Mouse (Mus musculus): Measurements from ENCODE around the gene Kif3c.
A peak's percentile ranks its signal among the peaks of the same experiment; 100 is the strongest.
"Not testable (repeated sequence)": the region's sequence is repeated elsewhere in the genome, so short reads cannot be mapped to it uniquely, and the experiment has no call there.

Kif3c gene

DNA sequence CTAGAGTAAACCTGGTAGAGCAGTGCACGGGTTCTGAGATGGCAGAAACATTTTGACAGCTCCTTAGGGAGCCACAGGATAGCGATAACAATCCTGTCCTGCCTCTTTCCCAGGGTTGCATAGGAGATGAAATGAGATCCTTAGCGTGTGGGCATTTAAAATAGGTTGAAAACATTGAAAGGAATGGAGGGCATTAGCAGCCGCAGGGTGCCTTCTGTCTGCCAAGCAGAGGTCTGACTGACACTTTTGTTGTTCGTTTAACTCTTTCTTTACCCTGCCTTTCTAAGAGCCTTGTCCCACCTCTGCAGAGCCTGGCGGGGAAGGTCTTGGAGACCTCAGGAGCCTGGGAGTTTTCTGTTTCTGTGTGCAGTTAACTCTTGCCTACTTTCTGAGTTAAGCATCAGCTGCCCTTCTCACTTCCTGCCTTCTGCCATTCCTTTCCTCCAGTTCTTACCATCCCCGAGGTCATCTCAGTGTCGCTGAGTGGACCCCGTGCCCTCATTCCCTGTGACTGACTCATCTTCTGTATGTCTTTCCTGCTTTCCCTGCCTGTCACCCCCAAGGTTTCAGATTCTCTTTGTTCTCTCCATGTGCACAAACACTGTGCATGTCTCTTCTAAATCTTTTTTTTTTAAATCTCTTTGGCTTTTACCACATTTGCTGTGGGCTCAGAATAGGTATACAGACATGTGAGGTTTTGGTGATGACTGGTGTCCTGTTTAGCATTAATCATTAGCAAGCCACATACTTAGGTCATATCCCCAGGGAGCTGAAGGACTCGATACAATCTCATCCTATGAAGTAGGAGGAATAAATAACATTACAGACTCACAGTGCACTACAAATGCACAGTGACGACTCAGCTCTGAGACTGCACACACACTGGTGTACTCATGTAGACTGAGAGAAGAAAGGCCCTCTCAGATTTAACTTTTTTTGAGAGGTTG, 6.3 kb downstream of the Kif3c start:
- no peak for DNase-seq

DNA sequence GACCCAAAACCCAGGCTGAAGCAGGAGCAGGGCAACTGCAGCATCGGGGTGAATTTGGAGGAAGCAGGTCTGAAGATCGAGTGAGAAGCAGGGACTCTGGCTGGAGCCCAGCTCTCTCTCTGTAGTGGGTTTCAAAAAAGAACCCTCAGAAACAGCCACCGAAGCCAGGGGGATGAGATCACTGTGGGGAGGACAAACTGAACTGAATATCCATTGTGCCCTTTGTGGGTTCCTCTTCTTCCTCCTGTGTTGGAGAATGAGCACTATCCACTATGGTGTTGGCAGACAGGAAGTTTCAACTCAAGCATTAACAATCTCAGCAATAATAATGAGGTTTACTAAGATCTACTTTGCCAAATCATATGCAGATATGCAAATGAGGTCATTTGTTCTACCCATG, 7.1 kb downstream of the Kif3c start:
- DNase-seq, result no peak

DNA sequence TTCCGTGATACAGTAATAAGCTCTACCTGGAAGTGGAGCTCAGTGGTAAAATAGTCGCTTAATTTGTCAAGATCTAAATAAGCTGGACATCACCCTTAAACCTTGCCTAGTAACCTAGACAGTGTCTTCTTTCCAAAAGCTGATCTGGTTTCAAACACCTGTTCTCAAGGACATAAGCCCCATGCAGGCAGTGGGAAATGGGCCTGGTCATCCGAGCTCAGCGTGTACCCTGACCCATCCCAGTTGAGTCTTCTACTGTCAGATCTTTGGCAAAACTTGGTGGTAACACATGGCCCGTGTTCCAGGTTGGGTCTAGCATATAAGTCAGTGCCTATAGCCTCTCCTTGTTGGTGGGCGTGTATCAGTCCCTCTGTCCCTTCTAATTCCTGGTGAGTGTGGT, 8.6 kb downstream of the Kif3c start:
- no peak for DNase-seq

DNA sequence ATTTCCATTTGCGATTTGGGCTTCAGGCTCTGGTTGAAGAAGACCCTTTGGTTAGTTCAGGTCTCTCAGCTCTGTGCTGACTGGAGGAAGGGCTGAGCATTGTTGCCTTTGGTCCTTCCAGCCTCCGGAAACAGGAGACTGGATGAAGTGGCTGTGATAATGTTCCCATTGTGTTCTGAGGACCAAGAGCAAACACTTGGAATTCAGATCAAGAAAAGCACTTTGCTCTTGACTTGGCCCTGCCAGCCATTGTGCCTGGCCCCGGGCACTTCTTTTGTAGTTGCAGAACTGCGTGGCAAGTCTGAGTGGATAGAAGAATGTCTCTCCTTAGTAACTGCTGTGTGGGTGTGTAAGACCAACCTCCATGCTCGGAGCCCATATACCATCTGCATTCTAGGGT, 9.6 kb downstream of the Kif3c start:
- DNase-seq, result no peak

DNA sequence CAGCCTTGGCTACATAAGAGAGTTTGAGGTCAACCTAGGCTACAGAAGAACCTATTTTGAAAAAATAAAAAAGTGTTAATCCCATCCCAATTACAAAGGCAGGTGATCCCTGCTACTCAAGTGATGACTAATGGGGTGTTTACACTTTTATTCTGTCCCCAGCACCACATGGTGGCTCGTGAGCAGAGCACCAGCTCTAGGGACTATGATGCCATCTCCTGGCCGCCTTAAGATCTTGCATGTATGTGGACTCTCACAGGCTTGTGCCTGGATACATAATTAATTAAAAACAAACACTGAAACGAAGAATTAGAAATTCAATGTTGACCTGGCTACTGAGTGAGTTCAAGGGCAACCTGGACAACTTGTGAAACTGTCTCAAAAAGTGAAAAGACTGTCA, 12.3 kb downstream of the Kif3c start:
- DNase-seq, result no peak

DNA sequence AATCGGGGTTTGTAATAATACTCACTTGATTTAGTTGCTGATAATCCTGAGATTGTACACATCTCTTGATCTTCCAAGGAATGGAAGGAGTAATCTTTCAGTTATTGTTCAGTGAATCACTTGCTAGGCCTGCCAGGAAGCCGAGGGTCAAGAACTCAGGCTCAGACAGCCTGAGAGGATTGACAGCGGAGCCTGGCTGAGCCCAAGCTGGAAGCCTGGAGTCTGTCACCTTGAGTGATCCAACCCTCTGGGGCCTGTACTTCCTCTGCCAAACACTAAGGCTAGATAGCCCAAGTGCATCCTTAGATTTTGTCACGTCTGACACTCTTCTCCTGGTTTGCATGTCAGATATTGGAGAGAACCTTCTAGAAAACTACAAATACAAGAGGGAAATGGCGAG, 12.8 kb downstream of the Kif3c start:
- DNase-seq, result no peak

DNA sequence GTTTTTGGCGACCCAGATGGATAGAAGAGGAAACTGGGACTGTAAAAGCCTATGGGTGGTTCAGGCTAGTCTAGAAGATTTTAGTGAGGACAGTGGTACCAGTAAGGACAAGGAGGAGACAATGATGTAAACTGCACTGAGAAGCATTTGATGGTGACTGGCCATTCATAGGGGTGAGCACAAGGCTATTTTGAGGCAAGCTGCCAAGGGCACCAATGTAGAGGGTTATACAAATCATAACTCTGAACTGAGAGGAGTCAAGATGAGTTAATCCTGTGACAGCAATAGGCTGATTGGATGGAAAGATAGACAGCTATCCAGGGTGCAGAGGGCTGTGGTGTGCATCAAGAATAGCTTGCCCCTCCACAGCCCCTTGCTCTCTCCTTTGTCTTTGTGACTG, 19.9 kb downstream of the Kif3c start:
- DNase-seq, result no peak

DNA sequence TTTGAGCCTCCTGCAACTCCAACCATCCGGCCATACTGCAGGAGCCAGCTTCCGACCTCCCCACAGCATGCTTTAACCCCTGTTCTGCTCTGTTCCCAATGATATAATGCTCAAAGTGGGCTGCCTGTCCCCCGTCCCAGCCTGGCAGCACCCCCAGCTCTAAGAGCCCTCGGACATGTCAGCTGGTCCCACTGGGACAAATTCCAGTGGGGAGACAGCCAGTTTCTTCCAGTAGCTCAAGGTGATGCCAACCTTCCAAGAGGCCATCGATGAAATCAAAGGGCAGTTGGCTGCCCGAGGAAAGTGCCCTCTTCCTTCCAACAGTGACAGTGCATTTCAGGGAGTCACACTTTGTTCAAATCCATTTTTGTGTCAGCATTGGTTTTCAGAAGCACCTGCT, 20.3 kb downstream of the Kif3c start:
- no peak for DNase-seq

GRCm38 (mm10) chr12:3385940-3386339, 21.0 kb downstream of the Kif3c start:
- DNase-seq, result no peak

DNA sequence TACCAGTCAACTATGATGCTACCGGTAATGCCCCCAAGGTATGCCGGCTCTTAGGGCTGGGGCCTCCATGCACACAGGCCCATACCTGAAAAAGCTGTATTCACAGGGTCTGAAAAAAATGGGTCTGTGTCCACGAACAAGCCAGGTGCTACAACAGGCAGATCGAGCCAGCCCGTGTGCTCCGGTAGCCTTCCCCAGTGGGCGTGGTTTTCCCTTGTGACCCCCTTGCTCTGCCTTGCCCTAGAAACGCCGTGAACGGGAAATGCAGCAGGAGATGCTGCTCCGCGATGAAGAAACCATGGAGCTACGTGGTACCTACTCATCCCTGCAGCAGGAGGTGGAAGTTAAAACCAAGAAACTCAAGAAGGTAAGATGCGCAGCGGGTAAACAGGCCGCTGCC, 23.0 kb downstream of the Kif3c start:
- DNase-seq, result no peak

DNA sequence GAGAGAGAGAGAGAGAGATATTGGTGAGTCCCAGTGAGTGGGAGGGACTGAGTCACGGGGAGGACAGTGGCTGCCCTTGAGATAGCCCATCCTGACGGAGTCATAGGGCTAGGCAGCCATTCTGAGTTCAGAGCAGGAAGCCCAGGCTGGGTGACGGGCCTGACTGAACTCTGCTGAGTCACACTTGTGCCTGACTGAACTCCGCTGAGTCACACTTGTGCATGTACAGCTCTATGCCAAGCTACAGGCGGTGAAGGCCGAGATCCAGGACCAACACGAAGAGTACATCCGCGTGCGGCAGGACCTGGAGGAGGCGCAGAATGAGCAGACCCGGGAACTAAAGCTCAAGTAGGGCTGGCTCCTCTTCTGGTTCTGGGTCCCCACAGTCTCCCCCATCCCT, 24.5 kb downstream of the Kif3c start:
- DNase-seq, result no peak

- no peak for DNase-seq
These were observed 25.1 kb downstream of the Kif3c start for GRCm38 (mm10) chr12:3390071-3390470.

DNA sequence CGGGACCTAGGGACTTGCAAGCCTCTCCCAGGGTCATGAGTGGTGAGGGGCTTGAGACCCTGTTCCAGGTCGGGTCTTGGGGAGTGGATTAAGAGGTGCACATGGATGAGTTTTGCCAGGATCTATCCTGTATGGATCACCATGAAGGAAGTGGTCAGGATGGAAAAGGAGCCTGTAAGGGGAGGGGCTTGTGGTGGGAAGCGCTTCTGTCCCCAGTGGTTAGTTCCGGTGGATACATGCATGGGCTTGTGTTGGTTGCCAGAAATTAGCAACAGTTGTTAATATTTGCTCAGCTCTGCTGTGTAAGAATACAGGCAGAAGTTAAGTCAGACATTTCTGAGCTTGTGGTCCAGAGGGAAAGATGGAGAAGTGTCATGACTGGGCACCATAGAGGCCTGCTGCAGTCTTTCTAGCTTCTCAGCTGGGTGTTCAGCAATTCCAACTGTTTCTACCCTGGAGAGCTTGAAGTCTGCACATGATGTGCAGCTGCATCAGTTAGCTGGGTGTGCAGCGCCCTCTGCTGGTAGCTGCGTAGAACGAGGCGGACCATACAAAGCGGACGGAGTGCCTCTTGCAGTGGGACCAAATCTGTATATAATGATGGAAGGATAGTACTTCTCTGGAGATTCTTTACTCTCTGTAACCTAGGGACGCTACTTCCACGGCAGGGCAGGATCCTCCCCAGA, 25.8 kb downstream of the Kif3c start:
- DNase-seq, result peak; percentile 73 to 74

- no peak for DNase-seq
These were observed 26.3 kb downstream of the Kif3c start for GRCm38 (mm10) chr12:3391276-3391675.

GRCm38 (mm10) chr12:3393140-3393539, 28.2 kb downstream of the Kif3c start:
- no peak for DNase-seq

- DNase-seq, result no peak
These were observed 32.0 kb downstream of the Kif3c start for GRCm38 (mm10) chr12:3396931-3397330.

GRCm38 (mm10) chr12:3405662-3406061, 40.7 kb downstream of the Kif3c start:
- not testable (repeated sequence) for DNase-seq

GRCm38 (mm10) chr12:3406585-3406984, 41.7 kb downstream of the Kif3c start:
- no peak for DNase-seq

DNA sequence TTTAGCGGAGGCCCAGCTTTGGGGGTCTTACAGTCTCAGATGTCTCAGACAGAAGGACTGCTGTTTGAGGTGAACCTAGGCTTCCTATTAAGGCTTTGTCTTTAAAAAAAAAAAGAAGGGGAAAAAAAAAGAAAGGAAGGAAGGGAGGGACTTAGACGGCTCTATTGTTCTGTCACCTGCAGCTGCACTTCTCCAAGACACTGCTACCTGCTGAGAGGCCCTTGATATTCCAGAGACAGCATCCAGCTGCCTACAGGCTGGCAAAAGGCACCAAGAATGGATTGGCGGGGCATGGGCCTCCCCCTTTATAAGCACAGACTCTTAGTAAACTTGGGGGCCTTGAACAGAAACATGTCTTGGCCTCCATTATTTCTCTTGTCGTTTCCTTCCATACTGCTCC, 50.0 kb downstream of the Kif3c start:
- DNase-seq, result no peak

DNA sequence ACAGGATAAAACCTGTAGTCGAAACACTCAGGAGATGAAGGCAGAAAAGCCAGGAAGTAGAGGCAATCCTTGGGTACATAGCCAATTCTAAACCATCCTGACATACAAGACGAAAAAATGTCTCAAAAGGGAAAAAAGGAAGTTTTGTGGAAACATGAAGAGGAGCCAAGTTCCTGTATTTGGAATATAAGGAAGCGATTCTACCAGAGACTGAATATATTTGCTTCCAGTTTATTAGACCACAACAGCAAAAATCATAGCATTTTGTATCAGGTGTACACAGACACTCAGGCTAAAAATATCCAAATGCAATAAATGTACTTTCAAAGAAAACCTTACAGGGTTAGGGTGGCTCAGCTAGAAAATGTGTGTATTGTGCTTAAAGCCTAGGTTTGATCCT, 53.8 kb downstream of the Kif3c start:
- no peak for DNase-seq

DNA sequence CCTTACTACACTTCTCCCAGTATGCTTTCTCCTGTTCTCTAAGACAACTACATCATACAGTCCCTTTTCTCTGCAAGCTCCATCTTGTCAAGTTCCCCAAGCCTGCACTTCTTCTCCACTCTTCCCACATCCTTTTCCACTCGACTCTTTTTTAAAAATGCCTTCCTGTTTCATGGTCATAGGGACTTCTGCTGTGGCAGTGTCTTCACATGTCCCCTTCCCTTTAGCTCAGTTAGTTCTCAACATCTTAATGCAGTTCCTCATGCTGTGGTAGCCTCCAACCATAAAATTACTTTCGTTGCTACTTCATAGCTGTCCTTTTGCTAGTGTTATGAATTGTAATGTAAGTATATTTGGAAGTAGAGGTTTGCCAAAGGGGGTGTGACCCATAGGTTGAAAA, 55.6 kb downstream of the Kif3c start:
- no peak for DNase-seq

DNA sequence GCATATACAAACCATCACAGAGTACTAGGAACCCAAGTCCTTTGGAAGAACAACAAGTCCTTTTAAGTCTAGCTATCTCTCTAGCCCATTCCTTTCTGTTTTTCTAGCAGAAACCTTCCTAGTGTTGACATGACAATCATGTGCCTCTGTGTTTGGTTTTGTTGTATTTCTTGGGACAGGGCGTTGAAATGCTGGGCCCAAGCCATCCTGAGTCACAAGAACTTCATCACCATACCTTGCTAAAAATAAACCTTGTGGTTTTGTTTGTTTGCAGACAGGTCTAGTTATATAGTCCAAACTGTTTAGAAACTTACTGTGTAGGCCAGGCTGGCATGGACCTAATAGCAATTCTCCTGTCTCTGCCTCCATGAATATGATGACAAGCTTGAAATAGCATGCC, 57.9 kb downstream of the Kif3c start:
- DNase-seq, result no peak

DNA sequence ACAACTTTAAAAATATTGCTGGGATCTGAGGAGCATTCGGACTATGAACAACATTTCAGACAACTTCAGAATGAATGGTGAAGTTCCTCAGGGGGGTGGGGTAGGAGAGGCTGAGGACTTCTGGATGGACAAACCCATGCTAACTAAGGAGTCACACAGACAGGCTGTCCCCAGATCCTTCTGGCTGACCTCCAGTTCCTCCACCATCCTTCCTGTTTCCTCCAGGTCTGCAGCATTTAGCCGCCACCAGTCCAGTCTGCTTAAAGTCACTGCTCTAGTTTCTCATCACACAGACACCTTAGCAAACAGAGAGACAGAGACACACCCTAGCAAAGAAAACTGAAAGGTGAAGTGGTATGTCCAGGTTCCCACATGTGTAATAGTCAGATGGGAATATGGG, 59.2 kb downstream of the Kif3c start:
- peak; percentile 13 to 47 for DNase-seq

All from kidney, postnatal 25 days (tissue).